8 mouse cellular contexts compared by ENCODE assay signal in the genomic region with DNA sequence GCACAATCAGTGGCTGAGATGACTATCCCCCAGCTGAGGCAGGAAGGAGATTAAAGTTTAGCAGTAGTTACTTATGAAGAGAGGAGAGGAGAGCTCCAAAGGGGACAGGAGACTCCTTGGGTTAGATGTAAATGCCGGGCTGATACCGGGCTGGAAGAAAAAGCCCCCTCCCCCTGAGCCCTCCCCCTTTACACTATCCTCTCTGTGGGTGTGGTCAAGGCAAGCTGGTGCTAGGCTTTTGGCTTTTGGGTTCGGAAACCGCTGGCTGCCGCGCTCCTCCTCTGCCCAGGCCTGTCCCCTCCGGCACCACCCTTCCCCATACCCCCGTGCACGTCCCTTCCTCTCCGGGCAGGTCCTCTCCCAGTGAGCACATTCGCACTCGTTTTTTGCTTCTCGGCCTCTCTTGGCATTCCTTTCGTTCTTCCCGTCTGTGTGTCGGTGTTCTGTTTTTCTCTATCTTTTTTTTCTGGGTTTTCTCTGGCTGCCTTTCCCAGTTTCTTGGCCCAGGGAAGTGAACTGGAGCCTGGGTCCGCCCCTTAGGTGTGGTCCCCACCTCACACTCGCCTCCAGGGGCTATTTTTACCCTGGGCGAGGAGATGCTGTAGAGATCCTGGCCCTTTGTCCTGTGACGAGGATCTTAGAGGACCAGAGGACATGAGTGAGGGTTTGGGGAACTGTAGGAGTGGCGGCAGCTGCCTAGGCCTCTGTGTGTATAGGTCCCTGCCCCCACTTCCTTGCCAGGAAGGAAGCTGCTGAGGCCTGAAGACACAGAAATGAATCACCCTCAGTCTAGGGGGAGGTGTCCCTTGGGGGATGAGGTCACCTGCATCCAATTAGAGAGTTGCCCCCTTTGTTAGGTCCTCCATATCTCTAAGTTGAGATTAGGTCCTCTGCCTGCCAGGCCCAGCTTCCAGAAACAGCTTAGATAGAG. TPM values are rescaled to one million over a fixed set of nuclear protein-coding genes. Genes with fewer than 3 reads are reported as not detected.
DNase-seq lines count a peak whose midpoint lies in the region; ATAC-seq and TF ChIP-seq lines count a peak whose summit lies in the region.

No protein-coding gene starts in this region.

- WGBS in limb, embryonic 10.5 days, result under 1% methylated on average over 21 of the region's 21 CpGs
- 3% methylated on average over 21 of the region's 21 CpGs for WGBS in midbrain, embryonic 11.5 days

- H3K4me2 ChIP-seq in midbrain, embryonic 11.5 days, result peak overlapping the region; percentile 68

- in situ Hi-C loops in ES-E14 (cut with MboI; ENCODE audit: low sequenced_read_pairs in 2 of 2, unreplicated experiment in 2 of 2), result no loop called here

- no peaks in the 10 kb centered on the region for H3K9me3 ChIP-seq in ES-E14 (ENCODE audit: control insufficient read depth, insufficient read depth, low read depth, low read length)
- no peaks in the 10 kb centered on the region for H3K9me3 ChIP-seq in limb, embryonic 10.5 days (replicated peaks)
- no peaks in the 10 kb centered on the region for H3K9me3 ChIP-seq in midbrain, embryonic 11.5 days (ENCODE audit: control insufficient read depth, low read length)

- peak; percentile 69 for DNase-seq in ES-E14 (ENCODE audit: low read depth, low spot score)
- peak; percentile 80 to 84 for DNase-seq in heart, postnatal 14 days
- DNase-seq in limb, embryonic 10.5 days (ENCODE audit: low spot score), result peak; percentile 75
- peak; percentile 97 for DNase-seq in midbrain, embryonic 11.5 days (ENCODE audit: low spot score, missing footprints)
- DNase-seq in splenic B cell, adult 2 months (ENCODE audit: low read depth, low spot score), result peak; percentile 91
- no peak for DNase-seq in left cerebral cortex, adult 11 months (ENCODE audit: low spot score)

- no peak; the same call in 1 of the 2 replicates for TF ChIP-seq CTCF in bone marrow macrophage, adult 2 months (IDR thresholded peaks at IDR 0.05; ENCODE audit: low read depth, low read length)

- H3K27ac ChIP-seq in ES-E14 (ENCODE audit: insufficient read depth, low read depth, low read length, poor library complexity, severe bottlenecking), result peak overlapping the region; percentile 93
- peak overlapping the region; percentile 99 for H3K27ac ChIP-seq in bone marrow macrophage, adult 2 months (ENCODE audit: insufficient read depth, low read depth, low read length)
- peak overlapping the region; percentile 95 for H3K27ac ChIP-seq in limb, embryonic 10.5 days
- peak overlapping the region; percentile 88 for H3K27ac ChIP-seq in midbrain, embryonic 11.5 days (ENCODE audit: low read depth, low read length)

- intact Hi-C loops in heart, postnatal 14 days (cut with DNase I), result no loop called here

- H3K4me3 ChIP-seq in ES-E14 (ENCODE audit: insufficient read depth in 1 of 2, low read depth in 1 of 2, low read length in 2 of 2, poor library complexity in 1 of 2, severe bottlenecking in 1 of 2), result peak overlapping the region; percentile 78 to 79
- peak overlapping the region; percentile 86 for H3K4me3 ChIP-seq in bone marrow macrophage, adult 2 months (ENCODE audit: insufficient read depth, low read length)
- H3K4me3 ChIP-seq in limb, embryonic 10.5 days, result peak overlapping the region; percentile 76
- H3K4me3 ChIP-seq in midbrain, embryonic 11.5 days (ENCODE audit: low read depth, low read length), result peak overlapping the region; percentile 54

- peaks cover 28% of the 10 kb centered on the region for H3K36me3 ChIP-seq in ES-E14 (ENCODE audit: control insufficient read depth, insufficient read depth, low read length, poor library complexity, severe bottlenecking)
- peaks cover 43% of the 10 kb centered on the region for H3K36me3 ChIP-seq in limb, embryonic 10.5 days
- H3K36me3 ChIP-seq in midbrain, embryonic 11.5 days (ENCODE audit: control insufficient read depth, insufficient read depth, low read length), result peaks cover 15% of the 10 kb centered on the region
- H3K36me3 ChIP-seq in splenic B cell, adult 2 months (ENCODE audit: control insufficient read depth, insufficient read depth, low read length, poor library complexity, severe bottlenecking), result peaks cover 20% of the 10 kb centered on the region

- peak overlapping the region; percentile 89 for H3K9ac ChIP-seq in ES-E14 (ENCODE audit: insufficient read depth, low read depth, low read length, poor library complexity, severe bottlenecking)
- H3K9ac ChIP-seq in midbrain, embryonic 11.5 days (ENCODE audit: low read length), result peak overlapping the region; percentile 83

- H3K4me1 ChIP-seq in ES-E14 (ENCODE audit: control insufficient read depth in 2 of 2, insufficient read depth in 2 of 2, low read length in 2 of 2, poor library complexity in 1 of 2), result peaks cover 0 to 26% of the 10 kb centered on the region in 2 experiments; a peak in 3 of 4 replicates
- H3K4me1 ChIP-seq in bone marrow macrophage, adult 2 months (ENCODE audit: control insufficient read depth, insufficient read depth, low read length), result peaks cover 32% of the 10 kb centered on the region
- peaks cover 61% of the 10 kb centered on the region for H3K4me1 ChIP-seq in limb, embryonic 10.5 days
- H3K4me1 ChIP-seq in midbrain, embryonic 11.5 days (ENCODE audit: control insufficient read depth, insufficient read depth, low read length), result peaks cover 46% of the 10 kb centered on the region

- 0 out of 2 replicates have a peak, but pooled peaks have one; percentile 31 for ATAC-seq in erythroid progenitor cell, adult 5-6 weeks (replicated peaks; ENCODE audit: low FRiP score, poor library complexity, severe bottlenecking)
- ATAC-seq in midbrain, embryonic 11.5 days (ENCODE audit: low FRiP score), result peak; percentile 75

- H3K27me3 ChIP-seq in limb, embryonic 10.5 days (ENCODE audit: low read depth, poor library complexity, severe bottlenecking), result no peaks in the 10 kb centered on the region
- H3K27me3 ChIP-seq in midbrain, embryonic 11.5 days (ENCODE audit: control insufficient read depth, insufficient read depth, low read length), result no peaks in the 10 kb centered on the region
- H3K27me3 ChIP-seq in splenic B cell, adult 2 months (ENCODE audit: control insufficient read depth, insufficient read depth, low read length, poor library complexity, severe bottlenecking), result no peaks in the 10 kb centered on the region

- TF ChIP-seq POLR2A in bone marrow macrophage, adult 2 months (IDR thresholded peaks at IDR 0.05; ENCODE audit: borderline replicate concordance, low read depth, low read length), result no peak; the same call in 1 of the 2 replicates

TF ChIP-seq in ES-E14, 5 proteins besides CTCF, POLR2A, EP300 and RAD21 (continues in another document):
- peak; percentile 12; the same call in 1 of the 2 replicates for TF ChIP-seq CHD2 (IDR thresholded peaks at IDR 0.05; ENCODE audit: low read depth, low read length)
- TF ChIP-seq ZNF384 (IDR thresholded peaks at IDR 0.05; ENCODE audit: low read depth, low read length), result no peak
- no peak for TF ChIP-seq MAFK (IDR thresholded peaks at IDR 0.05; ENCODE audit: insufficient read depth, low read depth, low read length)

RNA-seq across cellular contexts. Expression of a gene that starts 1.7 kb away (rescaled TPM):
- 113 and 133 TPM in 2 replicates for total RNA-seq in ES-E14 (2012; rRNA removed)
- polyA plus RNA-seq in bone marrow macrophage, adult 2 months (2012; ENCODE audit: insufficient read depth, insufficient read length, missing spikeins), result 357 and 381 TPM in 2 replicates
- total RNA-seq in erythroid progenitor cell, adult 5-6 weeks (2015; ENCODE audit: low replicate concordance), result 91.0 and 110 TPM in 2 replicates
- 68.3 and 95.5 TPM in 2 replicates for total RNA-seq in erythroid progenitor cell, adult 5-6 weeks (2017; ENCODE audit: low replicate concordance)
- total RNA-seq in heart, postnatal 14 days (2021), result 10 to 100 TPM; 61.6 to 72.9 TPM
- polyA plus RNA-seq in limb, embryonic 10.5 days (2016; fragmentation: Nextera tagmentation; extraction: Ambion mirVana), result 174 and 186 TPM in 2 replicates
- polyA plus RNA-seq in midbrain, embryonic 11.5 days (2014; fragmentation: Nextera tagmentation; extraction: Ambion mirVana), result 73.8 and 83.9 TPM in 2 replicates

RNA-seq across cellular contexts. Expression of a gene that starts 4.9 kb away (rescaled TPM):
- total RNA-seq in ES-E14 (2012; rRNA removed), result 2.7 and 3.2 TPM in 2 replicates
- polyA plus RNA-seq in bone marrow macrophage, adult 2 months (2012; ENCODE audit: insufficient read depth, insufficient read length, missing spikeins), result 2.4 and 3.2 TPM in 2 replicates
- 36.9 and 39.6 TPM in 2 replicates for total RNA-seq in erythroid progenitor cell, adult 5-6 weeks (2015; ENCODE audit: low replicate concordance)
- total RNA-seq in erythroid progenitor cell, adult 5-6 weeks (2017; ENCODE audit: low replicate concordance), result 27.3 and 50.9 TPM in 2 replicates
- 1 to 10 TPM; 1.6 to 2.0 TPM for total RNA-seq in heart, postnatal 14 days (2021)
- polyA plus RNA-seq in limb, embryonic 10.5 days (2016; fragmentation: Nextera tagmentation; extraction: Ambion mirVana), result 5.2 and 5.4 TPM in 2 replicates
- 5.0 and 5.2 TPM in 2 replicates for polyA plus RNA-seq in midbrain, embryonic 11.5 days (2014; fragmentation: Nextera tagmentation; extraction: Ambion mirVana)

RNA-seq across cellular contexts. Expression of a gene that starts 7.4 kb away (rescaled TPM):
- total RNA-seq in ES-E14 (2012; rRNA removed), result 45.0 and 57.5 TPM in 2 replicates
- polyA plus RNA-seq in bone marrow macrophage, adult 2 months (2012; ENCODE audit: insufficient read depth, insufficient read length, missing spikeins), result 9.0 and 10.9 TPM in 2 replicates
- total RNA-seq in erythroid progenitor cell, adult 5-6 weeks (2015; ENCODE audit: low replicate concordance), result 2.1 TPM in 1 of 2 replicates, not detected in the other
- total RNA-seq in erythroid progenitor cell, adult 5-6 weeks (2017; ENCODE audit: low replicate concordance), result 1.5 and 5.6 TPM in 2 replicates
- total RNA-seq in heart, postnatal 14 days (2021), result 10 to 100 TPM; 49.3 to 50.0 TPM
- 453 and 568 TPM in 2 replicates for polyA plus RNA-seq in limb, embryonic 10.5 days (2016; fragmentation: Nextera tagmentation; extraction: Ambion mirVana)
- polyA plus RNA-seq in midbrain, embryonic 11.5 days (2014; fragmentation: Nextera tagmentation; extraction: Ambion mirVana), result 614 and 653 TPM in 2 replicates

RNA-seq across cellular contexts. Expression of a gene that starts 13.8 kb away (rescaled TPM):
- not detected in 2 replicates for total RNA-seq in ES-E14 (2012; rRNA removed)
- polyA plus RNA-seq in bone marrow macrophage, adult 2 months (2012; ENCODE audit: insufficient read depth, insufficient read length, missing spikeins), result not detected in 2 replicates
- total RNA-seq in erythroid progenitor cell, adult 5-6 weeks (2015; ENCODE audit: low replicate concordance), result not detected in 2 replicates
- total RNA-seq in erythroid progenitor cell, adult 5-6 weeks (2017; ENCODE audit: low replicate concordance), result not detected in 2 replicates
- not detected for total RNA-seq in heart, postnatal 14 days (2021)
- not detected in 2 replicates for polyA plus RNA-seq in limb, embryonic 10.5 days (2016; fragmentation: Nextera tagmentation; extraction: Ambion mirVana)
- not detected in 2 replicates for polyA plus RNA-seq in midbrain, embryonic 11.5 days (2014; fragmentation: Nextera tagmentation; extraction: Ambion mirVana)

RNA-seq across cellular contexts. Expression of a gene that starts 14.6 kb away (rescaled TPM):
- 0.26 TPM in 1 of 2 replicates, not detected in the other for total RNA-seq in ES-E14 (2012; rRNA removed)
- not detected in 2 replicates for polyA plus RNA-seq in bone marrow macrophage, adult 2 months (2012; ENCODE audit: insufficient read depth, insufficient read length, missing spikeins)
- 1.1 TPM in 1 of 2 replicates, not detected in the other for total RNA-seq in erythroid progenitor cell, adult 5-6 weeks (2015; ENCODE audit: low replicate concordance)
- not detected in 2 replicates for total RNA-seq in erythroid progenitor cell, adult 5-6 weeks (2017; ENCODE audit: low replicate concordance)
- under 1 TPM; 0.61 to 0.74 TPM for total RNA-seq in heart, postnatal 14 days (2021)
- 0.36 and 0.46 TPM in 2 replicates for polyA plus RNA-seq in limb, embryonic 10.5 days (2016; fragmentation: Nextera tagmentation; extraction: Ambion mirVana)
- polyA plus RNA-seq in midbrain, embryonic 11.5 days (2014; fragmentation: Nextera tagmentation; extraction: Ambion mirVana), result 0.76 and 0.89 TPM in 2 replicates
